Mouse (Mus musculus) CD4-positive helper T cell, adult 2 months (primary cell): ENCODE measurements around the gene Cops2.

Experiments used
- DNase-seq: peaks from one replicate; pipeline ENCODE4 v3.0.0-alpha.2; 2012; ENCODE audit warnings: low read depth, missing footprints, low spot score

The Cops2 gene

GRCm38 (mm10) chr2:125858521-125859280, at the start of gene Cops2, which contains the start of gene Galk2:
Cops2 (minus strand) TSS chr2:125859139.
Galk2 (plus strand) TSS chr2:125859109.
- DNase-seq, result peak; percentile 96

- no peak for DNase-seq
These were observed 48.8 kb upstream of the Cops2 start for GRCm38 (mm10) chr2:125907580-125908255.

DNA sequence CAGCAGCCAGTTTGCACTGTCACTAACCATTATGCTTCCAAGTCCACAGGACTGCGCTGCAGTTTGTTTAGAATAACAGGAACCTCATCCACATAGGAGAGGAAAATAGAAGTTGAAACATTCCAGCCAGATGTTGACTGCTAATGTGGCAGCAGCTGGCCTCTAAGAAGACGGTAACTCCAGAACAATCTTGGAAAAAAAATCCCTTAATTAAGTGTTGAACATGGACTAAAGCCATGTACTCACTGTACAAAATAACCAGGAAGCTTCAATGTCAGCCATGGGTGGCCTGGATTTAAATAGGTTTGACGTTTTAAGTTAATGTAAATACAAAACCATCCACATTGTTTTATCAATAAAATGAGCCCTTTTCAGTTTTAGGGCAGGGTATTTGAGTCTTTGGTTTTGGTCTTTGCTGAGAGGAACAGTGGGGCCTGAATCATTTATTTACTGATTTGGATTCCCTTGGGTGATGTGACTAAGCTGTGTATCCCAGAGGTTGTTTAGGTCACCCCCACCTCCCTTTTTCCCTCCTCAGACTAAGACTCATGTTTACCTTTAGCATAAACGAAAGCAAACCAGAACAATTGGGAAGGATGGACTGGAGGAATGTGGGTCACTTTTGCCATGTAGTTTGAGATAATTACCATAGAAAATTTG, 47.6 kb upstream of the Cops2 start:
- no peak for DNase-seq

GRCm38 (mm10) chr2:125901426-125901825, 42.5 kb upstream of the Cops2 start:
- no peak for DNase-seq

DNA sequence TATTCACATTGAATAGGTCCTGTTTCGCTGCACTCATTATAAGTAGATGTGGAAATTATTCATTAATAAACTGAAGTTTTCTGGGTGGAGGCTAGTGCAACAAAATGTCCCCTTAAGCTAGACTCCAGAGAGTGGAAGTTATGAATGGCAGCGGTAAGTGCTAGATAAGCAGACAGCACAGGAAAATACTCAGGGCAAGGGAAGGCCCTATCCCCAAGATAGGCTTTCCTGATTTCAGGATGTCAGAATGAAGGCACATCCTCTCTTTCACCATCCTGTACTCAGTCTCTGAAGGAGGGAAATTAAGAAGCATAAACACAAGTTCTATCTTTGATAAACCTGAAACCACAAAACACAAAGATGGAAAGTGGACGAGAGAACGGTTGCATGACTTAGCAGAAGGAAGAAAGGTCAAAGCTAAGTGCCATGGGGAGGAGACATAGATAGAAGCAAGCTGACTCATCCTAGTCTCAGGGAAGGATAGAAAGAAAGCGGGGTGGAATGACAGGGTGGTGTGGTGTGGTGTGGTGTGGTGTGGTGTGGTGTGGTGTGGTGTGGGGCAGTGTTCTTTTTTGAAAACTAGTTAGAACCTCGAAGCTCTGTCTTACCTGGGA, 42.0 kb upstream of the Cops2 start:
- no peak for DNase-seq

DNA sequence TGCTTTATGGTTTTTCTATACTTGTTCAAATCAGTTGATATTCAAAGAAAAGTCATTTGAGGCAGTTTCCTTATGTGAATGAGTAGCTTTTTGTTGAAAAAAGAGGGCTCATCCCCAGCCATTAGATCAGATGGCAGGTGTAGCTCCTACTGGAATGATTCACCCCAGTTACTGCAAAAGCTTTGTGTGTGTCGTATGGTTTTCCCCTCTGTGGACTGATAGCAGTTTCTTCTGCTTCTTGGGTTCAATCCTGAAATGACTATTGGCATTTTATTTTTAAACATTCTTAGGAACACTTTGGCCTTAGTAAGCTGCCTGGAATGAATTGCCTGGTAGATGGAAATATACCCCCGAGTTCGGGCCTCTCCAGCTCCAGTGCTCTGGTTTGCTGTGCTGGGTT, 37.4 kb upstream of the Cops2 start:
- DNase-seq, result no peak

DNA sequence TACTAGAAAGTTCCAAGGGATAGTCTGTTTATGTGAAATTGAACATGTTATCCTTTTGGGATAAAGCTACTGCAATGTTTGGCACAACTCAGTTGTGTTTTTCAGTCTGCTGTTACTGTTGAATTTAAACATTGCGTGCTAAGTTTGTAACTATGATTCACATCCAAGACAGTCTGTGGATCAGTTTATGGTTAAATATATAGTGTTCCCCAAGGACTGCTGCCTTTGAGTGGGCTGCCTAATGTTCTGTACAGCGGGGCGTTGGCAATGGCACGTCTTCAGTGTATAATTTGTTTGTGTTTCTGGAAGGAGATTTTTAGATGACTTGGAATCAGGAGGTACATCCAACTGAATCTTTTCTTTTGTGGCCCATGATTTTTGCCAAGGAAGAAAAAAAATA, 36.2 kb upstream of the Cops2 start:
- DNase-seq, result no peak

DNA sequence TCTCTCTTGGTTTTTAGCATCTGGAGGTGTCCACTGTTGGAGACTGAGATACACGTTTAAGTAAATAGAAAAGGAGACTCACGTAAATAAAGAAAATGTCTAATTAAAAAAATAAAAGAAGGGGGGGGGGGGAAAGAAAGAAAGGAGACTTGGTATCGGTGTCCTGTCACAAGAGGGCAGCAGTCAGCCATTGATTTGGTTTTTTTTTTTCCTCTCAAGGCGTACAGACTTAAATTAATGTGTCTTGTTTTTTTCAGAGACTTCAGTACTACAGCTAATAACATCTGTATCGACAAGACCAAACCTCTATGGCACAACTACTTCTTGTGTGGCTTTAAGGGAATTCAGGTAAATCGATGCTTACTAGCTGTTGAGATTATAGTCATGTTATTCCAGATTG, 34.2 kb upstream of the Cops2 start:
- DNase-seq, result peak; percentile 13

GRCm38 (mm10) chr2:125885891-125886576, 27.1 kb upstream of the Cops2 start:
- DNase-seq, result no peak

DNA sequence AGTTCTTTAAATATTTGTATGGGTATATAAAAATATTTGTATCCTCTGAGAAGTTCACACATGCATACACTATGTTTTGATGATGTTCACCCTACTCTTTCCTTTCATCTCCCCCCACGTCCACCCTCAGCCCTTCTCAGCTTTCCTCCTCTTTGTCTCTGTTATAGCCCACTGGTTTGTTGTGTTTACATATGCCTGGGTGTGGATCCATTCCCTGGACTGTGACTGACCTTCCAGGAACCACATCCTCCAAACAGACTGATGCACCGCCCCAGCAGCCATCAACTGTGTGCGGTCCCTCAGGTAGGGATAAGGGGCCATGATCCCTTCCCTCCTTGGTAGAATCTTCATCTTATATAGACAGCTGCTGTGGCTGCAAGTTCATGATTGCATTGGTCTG, 11.2 kb upstream of the Cops2 start:
- DNase-seq, result no peak

- no peak for DNase-seq
These were observed 9.4 kb upstream of the Cops2 start for GRCm38 (mm10) chr2:125868301-125868700.

DNA sequence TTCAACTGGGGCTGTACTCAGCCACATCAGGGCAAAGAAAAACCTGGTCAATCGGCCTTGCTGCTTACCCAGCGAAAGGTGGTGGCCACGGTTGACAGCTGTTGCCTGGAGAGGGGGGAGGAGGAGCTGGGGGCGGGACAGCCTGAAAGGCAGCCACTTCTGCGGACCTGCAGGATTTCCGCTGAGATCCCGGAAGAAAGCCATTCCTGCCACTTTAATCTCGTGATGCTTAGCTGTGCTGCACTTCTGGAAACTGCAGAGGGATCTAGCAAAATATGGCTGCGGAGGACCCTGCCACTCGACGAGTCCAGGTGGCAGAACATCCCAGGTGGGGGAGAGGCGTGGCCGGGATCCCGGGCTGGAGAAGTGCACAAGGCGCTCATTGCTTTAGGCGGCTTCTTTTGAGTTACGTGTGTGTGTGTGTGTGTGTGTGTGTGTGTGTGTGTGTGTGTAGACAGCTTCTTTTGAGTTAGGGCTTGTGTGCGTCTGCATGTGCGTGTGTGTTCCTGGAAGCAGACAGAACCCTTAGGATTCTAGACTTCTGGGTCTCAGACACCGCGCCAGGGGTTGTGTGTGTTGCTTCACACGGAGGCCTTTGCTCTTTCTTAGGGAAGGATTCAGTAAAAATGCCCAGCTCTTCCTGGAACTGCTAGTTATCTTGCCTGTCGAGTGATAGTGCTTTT, 7.3 kb upstream of the Cops2 start:
- DNase-seq, result peak; percentile 85

GRCm38 (mm10) chr2:125865585-125865984, 6.6 kb upstream of the Cops2 start:
- DNase-seq, result peak; percentile 8

DNA sequence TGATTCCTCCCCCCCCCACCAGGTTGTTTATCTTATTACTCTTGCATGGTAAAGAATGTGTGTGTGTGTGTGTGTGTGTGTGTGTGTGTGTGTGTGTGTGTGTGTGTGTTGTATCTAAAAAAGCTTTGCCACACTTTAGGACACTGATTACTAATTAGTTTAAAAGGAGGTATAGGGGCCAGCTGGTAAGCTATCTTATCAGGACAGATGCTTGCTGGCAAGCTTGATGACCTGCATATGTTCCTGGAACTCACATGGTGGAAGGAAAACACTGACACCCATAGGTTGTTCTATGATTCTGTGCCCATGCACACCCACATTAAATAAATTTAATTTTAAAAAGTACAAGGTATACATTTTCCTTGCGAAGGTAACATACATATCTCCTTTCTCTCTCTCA, 5.6 kb upstream of the Cops2 start:
- DNase-seq, result no peak

GRCm38 (mm10) chr2:125863799-125864198, 4.9 kb upstream of the Cops2 start:
- DNase-seq, result no peak

GRCm38 (mm10) chr2:125857707-125858106, 1.2 kb downstream of the Cops2 start:
- DNase-seq, result no peak

DNA sequence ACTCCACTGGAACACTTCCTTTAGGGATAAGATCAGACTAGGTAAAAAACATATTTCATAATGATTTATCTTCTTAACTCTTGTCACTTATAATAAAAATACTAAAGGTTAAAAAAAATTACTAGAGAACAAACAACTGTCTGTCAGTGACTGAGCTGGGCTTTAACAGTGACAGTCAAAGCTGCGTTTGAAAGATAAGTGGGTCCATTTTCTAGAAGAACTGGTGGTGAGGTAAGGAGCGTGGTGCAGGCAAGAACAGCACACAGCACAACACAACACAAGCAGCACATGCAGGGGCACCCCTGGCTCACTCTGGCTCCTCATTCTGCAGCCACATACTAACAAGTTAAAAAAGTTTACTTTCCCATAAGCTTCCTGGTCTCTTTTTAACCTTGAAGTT, 7.7 kb downstream of the Cops2 start:
- no peak for DNase-seq

DNA sequence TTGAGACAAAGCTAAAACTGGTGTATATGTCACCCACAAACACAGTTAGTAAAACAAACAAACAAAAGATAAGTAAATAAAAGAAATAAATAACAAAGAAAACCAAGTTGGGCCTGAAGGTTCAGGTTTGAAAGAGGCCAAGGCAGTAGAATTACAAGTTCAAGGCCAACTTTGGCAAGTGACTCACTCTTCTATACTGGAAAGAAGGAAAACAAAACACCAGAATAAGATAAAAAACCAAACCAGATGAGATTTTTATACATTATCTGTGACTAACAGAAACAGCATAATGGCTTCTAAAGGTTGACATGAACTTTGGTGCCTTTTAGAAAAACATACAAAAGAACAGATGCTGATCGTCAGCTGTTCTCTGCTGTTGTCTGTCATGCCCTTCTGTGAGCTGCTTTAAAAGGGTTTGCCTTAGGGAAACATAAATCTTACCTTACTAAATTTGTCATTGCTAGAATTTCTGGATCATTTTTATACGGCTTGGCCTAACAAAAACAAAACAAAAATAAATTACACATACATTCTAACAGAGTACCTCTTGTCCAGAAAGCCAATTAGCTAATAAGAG, 20.1 kb downstream of the Cops2 start:
- no peak for DNase-seq

DNA sequence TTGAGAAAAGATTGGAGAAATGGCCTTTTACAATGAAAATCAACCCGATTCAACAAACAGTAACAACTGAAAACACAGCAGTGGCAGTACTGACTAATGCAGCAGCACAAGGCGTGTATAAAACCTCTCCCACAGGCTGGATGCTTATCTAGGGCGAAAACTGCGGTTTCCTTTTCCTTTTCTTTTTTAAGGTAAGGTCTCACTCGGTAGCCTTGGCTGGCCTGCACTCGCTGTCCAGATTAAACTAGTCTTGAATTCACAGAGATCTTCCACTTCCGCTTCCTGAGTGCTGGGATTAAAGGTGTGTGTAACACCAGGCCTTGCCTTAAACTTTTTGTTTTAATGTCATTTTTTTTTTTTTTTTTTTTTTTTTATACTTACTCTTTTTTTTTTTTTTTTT, 20.8 kb downstream of the Cops2 start:
- peak; percentile 3 for DNase-seq

GRCm38 (mm10) chr2:125829924-125830323, 29.0 kb downstream of the Cops2 start:
- peak; percentile 5 for DNase-seq

GRCm38 (mm10) chr2:125827898-125828297, 31.0 kb downstream of the Cops2 start:
- DNase-seq, result no peak
